28 mouse cellular contexts compared by ENCODE assay signal in the genomic region with DNA sequence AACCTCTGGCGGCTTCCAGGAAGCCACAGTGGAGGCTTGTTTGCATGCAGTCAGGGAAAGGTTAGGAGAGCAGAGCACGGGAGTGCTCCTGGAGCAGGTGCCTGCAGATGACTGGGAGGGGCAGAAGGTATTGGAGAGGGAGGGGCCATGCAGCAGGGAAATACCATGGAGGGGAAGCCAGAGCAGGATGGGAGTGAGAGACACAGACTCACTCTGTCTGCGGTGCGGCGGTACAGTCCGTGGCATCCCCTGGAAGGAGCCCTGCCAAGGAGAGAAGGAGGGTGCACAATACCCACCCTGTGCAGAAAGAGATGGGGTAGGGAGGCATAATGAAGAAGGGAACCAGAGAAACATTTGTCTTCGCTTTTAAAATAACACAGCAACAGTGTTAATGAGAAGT.
A peak's percentile ranks its signal among the peaks of the same experiment; 100 is the strongest.
DNase-seq lines count a peak whose midpoint lies in the region; ATAC-seq and TF ChIP-seq lines count a peak whose summit lies in the region.
"Had no signal": no experiment of that assay in that cellular context is flagged by ENCODE, and none has a peak within 500 bp of the region (broad histone marks: within the 10 kb centered on the region; RNA-seq: fewer than 3 reads in every experiment).

No protein-coding gene starts in this region.

- in situ Hi-C loops in ES-E14 (cut with MboI; ENCODE audit: low sequenced_read_pairs in 2 of 2, unreplicated experiment in 2 of 2), result no loop called here

- no peak for TF ChIP-seq CTCF in midbrain, postnatal 0 days (IDR thresholded peaks at IDR 0.05)

- H3K27me3 ChIP-seq in hindbrain, embryonic 13.5 days, result no peaks in the 10 kb centered on the region
- H3K27me3 ChIP-seq in hindbrain, embryonic 14.5 days (ENCODE audit: control insufficient read depth, insufficient read depth, low read length), result no peaks in the 10 kb centered on the region
- H3K27me3 ChIP-seq in midbrain, embryonic 11.5 days (ENCODE audit: control insufficient read depth, insufficient read depth, low read length), result no peaks in the 10 kb centered on the region
- H3K27me3 ChIP-seq in midbrain, postnatal 0 days (ENCODE audit: insufficient read depth, low read length), result no peaks in the 10 kb centered on the region
- H3K27me3 ChIP-seq: embryonic facial prominence, embryonic 13.5 days; forebrain, embryonic 12.5 days; hindbrain, embryonic 12.5 days; limb, embryonic 15.5 days had no signal

- no peak overlapping the region for H3K27ac ChIP-seq in hindbrain, embryonic 13.5 days
- no peak overlapping the region for H3K27ac ChIP-seq in hindbrain, embryonic 14.5 days
- no peak overlapping the region for H3K27ac ChIP-seq in midbrain, embryonic 11.5 days (ENCODE audit: low read depth, low read length)
- no peak overlapping the region for H3K27ac ChIP-seq in midbrain, postnatal 0 days (ENCODE audit: low read depth, low read length)
- no peak overlapping the region for H3K27ac ChIP-seq in ES-E14 (ENCODE audit: insufficient read depth, low read depth, low read length, poor library complexity, severe bottlenecking)
- H3K27ac ChIP-seq: embryonic facial prominence, embryonic 13.5 days; forebrain, embryonic 12.5 days; hindbrain, embryonic 12.5 days; limb, embryonic 10.5 days; limb, embryonic 15.5 days; liver, embryonic 14.5 days; midbrain, embryonic 10.5 days; stomach, postnatal 0 days had no signal

- ATAC-seq in hindbrain, embryonic 13.5 days (ENCODE audit: low FRiP score), result peak; percentile 57; the same call in 1 of the 2 replicates
- ATAC-seq in hindbrain, embryonic 14.5 days (ENCODE audit: low FRiP score), result no peak
- ATAC-seq in midbrain, embryonic 11.5 days (ENCODE audit: low FRiP score), result no peak
- ATAC-seq in midbrain, postnatal 0 days (ENCODE audit: low FRiP score), result no peak
- ATAC-seq: intestine, postnatal 0 days had no signal

- DNase-seq in hindbrain, embryonic 14.5 days (ENCODE audit: low spot score), result no peak
- DNase-seq in midbrain, embryonic 11.5 days (ENCODE audit: low spot score, missing footprints), result peak; percentile 45
- DNase-seq in midbrain, postnatal 0 days (ENCODE audit: low spot score), result no peak
- DNase-seq in ES-E14 (ENCODE audit: low read depth, low spot score), result peak; percentile 44
- DNase-seq in ZHBTc4 (ENCODE audit: low read depth, low spot score), result peak; percentile 79
- no peak for DNase-seq in embryo, embryonic 11 days
- DNase-seq: adrenal gland, postnatal 14 days; B cell, adult 2 months; cerebellum, adult 11-12 months; cerebellum, adult 9-11 months; heart, postnatal 14 days; kidney, postnatal 14 days; layer of hippocampus, adult 9-11 months; lung, adult 2 months; right cerebral cortex, postnatal 4 days; thymus, adult 18-20 months; thymus, postnatal 25 days had no signal

- H3K4me3 ChIP-seq in hindbrain, embryonic 13.5 days, result no peak overlapping the region
- H3K4me3 ChIP-seq in hindbrain, embryonic 14.5 days (replicated peaks; ENCODE audit: low read length), result no peak overlapping the region
- no peak overlapping the region for H3K4me3 ChIP-seq in midbrain, embryonic 11.5 days (ENCODE audit: low read depth, low read length)
- no peak overlapping the region for H3K4me3 ChIP-seq in midbrain, postnatal 0 days (ENCODE audit: low read depth, low read length)
- H3K4me3 ChIP-seq in ES-E14 (ENCODE audit: insufficient read depth in 1 of 2, low read depth in 1 of 2, low read length in 2 of 2, poor library complexity in 1 of 2, severe bottlenecking in 1 of 2), result no peak overlapping the region
- H3K4me3 ChIP-seq: embryonic facial prominence, embryonic 13.5 days; forebrain, embryonic 12.5 days; hindbrain, embryonic 12.5 days; limb, embryonic 10.5 days; limb, embryonic 15.5 days; midbrain, embryonic 10.5 days had no signal

- H3K4me2 ChIP-seq in hindbrain, embryonic 13.5 days, result no peak overlapping the region
- H3K4me2 ChIP-seq in hindbrain, embryonic 14.5 days (replicated peaks), result no peak overlapping the region
- H3K4me2 ChIP-seq in midbrain, embryonic 11.5 days, result no peak overlapping the region
- no peak overlapping the region for H3K4me2 ChIP-seq in midbrain, postnatal 0 days (ENCODE audit: low read depth, low read length, poor library complexity, severe bottlenecking)
- H3K4me2 ChIP-seq: embryonic facial prominence, embryonic 13.5 days; forebrain, embryonic 12.5 days; hindbrain, embryonic 12.5 days; limb, embryonic 15.5 days had no signal

- peaks cover 10% of the 10 kb centered on the region for H3K36me3 ChIP-seq in hindbrain, embryonic 13.5 days
- H3K36me3 ChIP-seq in hindbrain, embryonic 14.5 days (replicated peaks; ENCODE audit: control insufficient read depth, insufficient read depth), result peaks cover 9% of the 10 kb centered on the region
- H3K36me3 ChIP-seq in midbrain, embryonic 11.5 days (ENCODE audit: control insufficient read depth, insufficient read depth, low read length), result no peaks in the 10 kb centered on the region
- H3K36me3 ChIP-seq in midbrain, postnatal 0 days (ENCODE audit: insufficient read depth, low read length), result peaks cover under 1% of the 10 kb centered on the region; the same call in 1 of the 2 replicates
- H3K36me3 ChIP-seq in ES-E14 (ENCODE audit: control insufficient read depth, insufficient read depth, low read length, poor library complexity, severe bottlenecking), result no peaks in the 10 kb centered on the region; the same call in 1 of the 2 replicates
- H3K36me3 ChIP-seq: hindbrain, embryonic 12.5 days; midbrain, embryonic 10.5 days had no signal

- H3K4me1 ChIP-seq in hindbrain, embryonic 13.5 days (replicated peaks), result no peaks in the 10 kb centered on the region
- no peaks in the 10 kb centered on the region for H3K4me1 ChIP-seq in hindbrain, embryonic 14.5 days (replicated peaks; ENCODE audit: control insufficient read depth, insufficient read depth, low read length)
- no peaks in the 10 kb centered on the region for H3K4me1 ChIP-seq in midbrain, embryonic 11.5 days (ENCODE audit: control insufficient read depth, insufficient read depth, low read length)
- no peaks in the 10 kb centered on the region for H3K4me1 ChIP-seq in midbrain, postnatal 0 days (ENCODE audit: insufficient read depth, low read length)
- peaks cover 3 to 4% of the 10 kb centered on the region in 2 experiments; a peak in 1 of 4 replicates for H3K4me1 ChIP-seq in ES-E14 (ENCODE audit: control insufficient read depth in 2 of 2, insufficient read depth in 2 of 2, low read length in 2 of 2, poor library complexity in 1 of 2)
- H3K4me1 ChIP-seq: forebrain, embryonic 12.5 days; hindbrain, embryonic 12.5 days; limb, embryonic 10.5 days; limb, embryonic 15.5 days had no signal

- no peak overlapping the region for H3K9ac ChIP-seq in hindbrain, embryonic 13.5 days
- no peak overlapping the region for H3K9ac ChIP-seq in hindbrain, embryonic 14.5 days
- H3K9ac ChIP-seq in midbrain, embryonic 11.5 days (ENCODE audit: low read length), result no peak overlapping the region
- H3K9ac ChIP-seq in midbrain, postnatal 0 days (replicated peaks; ENCODE audit: low read length, poor library complexity, severe bottlenecking), result no peak overlapping the region
- no peak overlapping the region for H3K9ac ChIP-seq in ES-E14 (ENCODE audit: insufficient read depth, low read depth, low read length, poor library complexity, severe bottlenecking)
- H3K9ac ChIP-seq: embryonic facial prominence, embryonic 13.5 days; forebrain, embryonic 12.5 days; hindbrain, embryonic 12.5 days; limb, embryonic 15.5 days; liver, embryonic 14.5 days had no signal

- WGBS in hindbrain, embryonic 13.5 days, result 74% methylated on average over 7 of the region's 7 CpGs
- 87% methylated on average over 7 of the region's 7 CpGs for WGBS in hindbrain, embryonic 14.5 days
- WGBS in midbrain, embryonic 11.5 days, result 80% methylated on average over 7 of the region's 7 CpGs
- WGBS in midbrain, postnatal 0 days, result 71% methylated on average over 7 of the region's 7 CpGs

- no peaks in the 10 kb centered on the region for H3K9me3 ChIP-seq in hindbrain, embryonic 13.5 days
- no peaks in the 10 kb centered on the region for H3K9me3 ChIP-seq in hindbrain, embryonic 14.5 days (ENCODE audit: control insufficient read depth, low read length)
- no peaks in the 10 kb centered on the region for H3K9me3 ChIP-seq in midbrain, embryonic 11.5 days (ENCODE audit: control insufficient read depth, low read length)
- no peaks in the 10 kb centered on the region for H3K9me3 ChIP-seq in midbrain, postnatal 0 days (ENCODE audit: low read length)
- H3K9me3 ChIP-seq in ES-E14 (ENCODE audit: control insufficient read depth, insufficient read depth, low read depth, low read length), result no peaks in the 10 kb centered on the region
- H3K9me3 ChIP-seq: embryonic facial prominence, embryonic 13.5 days; forebrain, embryonic 12.5 days; G1E; hindbrain, embryonic 12.5 days; limb, embryonic 10.5 days; limb, embryonic 15.5 days; midbrain, embryonic 10.5 days had no signal

TF ChIP-seq in ES-E14, 5 proteins besides CTCF, POLR2A, EP300 and RAD21:
- TF ChIP-seq HCFC1 (IDR thresholded peaks at IDR 0.05; ENCODE audit: borderline replicate concordance, insufficient read depth, low read length) (no peak), MAFK (IDR thresholded peaks at IDR 0.05; ENCODE audit: insufficient read depth, low read depth, low read length) (no peak), ZC3H11A (IDR thresholded peaks at IDR 0.05; ENCODE audit: borderline replicate concordance, low read depth, low read length) (no peak), CHD2 (IDR thresholded peaks at IDR 0.05; ENCODE audit: low read depth, low read length) (no peak), ZNF384 (IDR thresholded peaks at IDR 0.05; ENCODE audit: low read depth, low read length) (no peak)
TF ChIP-seq in ES-E14: peak in this region for 0.

Comparison
In these comparisons a context has a peak if more than half of its experiments do, and no peak if none do; other contexts are left out.
1. DNase-seq: peak in midbrain, embryonic 11.5 days (single experiment), ES-E14 (single experiment) and ZHBTc4 (single experiment); none in hindbrain, embryonic 14.5 days (single experiment), midbrain, postnatal 0 days (single experiment) and embryo, embryonic 11 days (single experiment).